Mouse (Mus musculus): ENCODE data around the gene Wdr90. TPM values are rescaled to one million over a fixed set of nuclear protein-coding genes. Genes with fewer than 3 reads are reported as not detected.
A peak's percentile ranks its signal among the peaks of the same experiment; 100 is the strongest.
"Not testable (repeated sequence)": the region's sequence is repeated elsewhere in the genome, so short reads cannot be mapped to it uniquely, and the experiment has no call there.

The Wdr90 gene
- polyA plus RNA-seq, 1 experiment: 35.9 TPM

- no peak for DNase-seq (ENCODE audit: low read depth)
Measured at GRCm38 (mm10) chr17:25877741-25878610, 16.7 kb upstream of the Wdr90 start.

- DNase-seq (ENCODE audit: low read depth): no peak
Measured at GRCm38 (mm10) chr17:25877025-25877424, 15.7 kb upstream of the Wdr90 start.

GRCm38 (mm10) chr17:25876347-25876915 is 15.1 kb upstream of the Wdr90 start:
- no peak for DNase-seq (ENCODE audit: low read depth)

GRCm38 (mm10) chr17:25875171-25876136 is 14.2 kb upstream of the Wdr90 start:
- no peak for DNase-seq (ENCODE audit: low read depth)

GRCm38 (mm10) chr17:25874721-25875170 is 13.4 kb upstream of the Wdr90 start, which contains the start of gene Mettl26:
TSS of gene Mettl26 (plus strand) at chr17:25875074.
- no peak for DNase-seq (ENCODE audit: low read depth)

- DNase-seq (ENCODE audit: low read depth): no peak
Measured at GRCm38 (mm10) chr17:25874148-25874720, 12.9 kb upstream of the Wdr90 start.

- DNase-seq (ENCODE audit: low read depth): no peak
Measured at GRCm38 (mm10) chr17:25873405-25874147, 12.3 kb upstream of the Wdr90 start.

GRCm38 (mm10) chr17:25872676-25873075 is 11.4 kb upstream of the Wdr90 start:
- DNase-seq (ENCODE audit: low read depth): no peak

GRCm38 (mm10) chr17:25871566-25871965 is 10.3 kb upstream of the Wdr90 start:
- DNase-seq (ENCODE audit: low read depth): not testable (repeated sequence)

- no peak for DNase-seq (ENCODE audit: low read depth)
Measured at GRCm38 (mm10) chr17:25869954-25870353, 8.7 kb upstream of the Wdr90 start.

GRCm38 (mm10) chr17:25869498-25869897 is 8.2 kb upstream of the Wdr90 start:
- no peak for DNase-seq (ENCODE audit: low read depth)

- peak; percentile 70 for DNase-seq (ENCODE audit: low read depth)
Measured at GRCm38 (mm10) chr17:25868601-25869191, 7.4 kb upstream of the Wdr90 start, which contains the start of gene Mcrip2. TSS of gene Mcrip2 (minus strand) at chr17:25868764.

- no peak for DNase-seq (ENCODE audit: low read depth)
Measured at GRCm38 (mm10) chr17:25867836-25868600, 6.7 kb upstream of the Wdr90 start.

- no peak for DNase-seq (ENCODE audit: low read depth)
Measured at GRCm38 (mm10) chr17:25867509-25867835, 6.2 kb upstream of the Wdr90 start.

- DNase-seq (ENCODE audit: low read depth): no peak
Measured at GRCm38 (mm10) chr17:25866172-25866571, 4.9 kb upstream of the Wdr90 start.

GRCm38 (mm10) chr17:25865288-25865687 is 4.0 kb upstream of the Wdr90 start:
- no peak for DNase-seq (ENCODE audit: low read depth)

GRCm38 (mm10) chr17:25864311-25864710 is 3.0 kb upstream of the Wdr90 start:
- DNase-seq (ENCODE audit: low read depth): no peak

GRCm38 (mm10) chr17:25863681-25864080 is 2.4 kb upstream of the Wdr90 start:
- DNase-seq (ENCODE audit: low read depth): no peak

GRCm38 (mm10) chr17:25861704-25862612 is 657 bp upstream of the Wdr90 start:
- DNase-seq (ENCODE audit: low read depth): no peak

Measured in gonadal fat pad, adult 2 months (tissue).